Comparison of ENCODE assay signal across 12 mouse cellular contexts in the genomic region with DNA sequence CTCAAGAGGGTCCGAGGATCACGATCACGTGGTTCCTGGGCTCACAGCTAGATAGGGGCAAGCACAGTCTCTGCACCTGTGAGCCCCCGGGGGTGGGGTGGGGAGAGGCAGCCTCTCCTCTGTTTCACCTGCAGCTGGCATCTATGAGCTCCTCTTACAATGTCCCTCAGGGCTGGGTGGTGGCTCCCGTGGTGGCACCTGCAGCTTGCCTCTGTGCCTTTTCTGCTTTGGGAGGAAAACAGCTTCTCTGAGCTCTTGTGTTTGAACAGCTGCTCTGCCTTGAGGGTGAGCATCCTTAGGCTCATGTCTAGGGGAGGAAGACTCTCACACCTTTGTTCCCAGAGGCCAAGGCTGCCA. TPM values are rescaled to one million over a fixed set of nuclear protein-coding genes. Genes with fewer than 3 reads are reported as not detected.
DNase-seq lines count a peak whose midpoint lies in the region; ATAC-seq and TF ChIP-seq lines count a peak whose summit lies in the region.
"Had no signal": no experiment of that assay in that cellular context is flagged by ENCODE, and none has a peak within 500 bp of the region (broad histone marks: within the 10 kb centered on the region; RNA-seq: fewer than 3 reads in every experiment).

No protein-coding gene starts in this region.

- peaks cover 8% of the 10 kb centered on the region; the same call in 1 of the 2 replicates for H3K9me3 ChIP-seq in forebrain, embryonic 10.5 days
- H3K9me3 ChIP-seq in forebrain, embryonic 16.5 days (ENCODE audit: control insufficient read depth, low read length) = no peaks in the 10 kb centered on the region
- no peaks in the 10 kb centered on the region for H3K9me3 ChIP-seq in stomach, embryonic 15.5 days
- H3K9me3 ChIP-seq: liver, embryonic 13.5 days; midbrain, embryonic 13.5 days had no signal

- peaks cover 57% of the 10 kb centered on the region for H3K4me1 ChIP-seq in forebrain, embryonic 10.5 days
- H3K4me1 ChIP-seq in forebrain, embryonic 16.5 days (replicated peaks; ENCODE audit: control insufficient read depth, insufficient read depth, low read length) = 0 out of 2 replicates have a peak, but pooled peaks cover 6% of the 10 kb centered on the region
- H3K4me1 ChIP-seq in cortical plate, adult 2 months (ENCODE audit: control insufficient read depth, insufficient read depth, low read length) = peaks cover 8% of the 10 kb centered on the region
- peaks cover 40% of the 10 kb centered on the region for H3K4me1 ChIP-seq in stomach, embryonic 15.5 days

- no peak overlapping the region for H3K4me2 ChIP-seq in forebrain, embryonic 16.5 days (ENCODE audit: low read length)
- H3K4me2 ChIP-seq in stomach, embryonic 15.5 days = peak overlapping the region; percentile 40
- H3K4me2 ChIP-seq: liver, embryonic 13.5 days; midbrain, embryonic 13.5 days had no signal

- H3K27ac ChIP-seq in forebrain, embryonic 10.5 days = peak overlapping the region; percentile 21; the same call in 1 of the 2 replicates
- no peak overlapping the region for H3K27ac ChIP-seq in forebrain, embryonic 16.5 days (ENCODE audit: low read length)
- H3K27ac ChIP-seq in layer of hippocampus, adult 2 months = peak overlapping the region; percentile 88
- peak overlapping the region; percentile 87 for H3K27ac ChIP-seq in cortical plate, adult 2 months (ENCODE audit: insufficient read depth, low read length)
- peak overlapping the region; percentile 89 for H3K27ac ChIP-seq in stomach, embryonic 15.5 days
- H3K27ac ChIP-seq: liver, embryonic 13.5 days; midbrain, embryonic 13.5 days had no signal

- no peak overlapping the region for H3K4me3 ChIP-seq in forebrain, embryonic 10.5 days
- H3K4me3 ChIP-seq in forebrain, embryonic 16.5 days (replicated peaks; ENCODE audit: low read length) = no peak overlapping the region
- H3K4me3 ChIP-seq in layer of hippocampus, adult 2 months = no peak overlapping the region
- H3K4me3 ChIP-seq in cortical plate, adult 2 months (ENCODE audit: insufficient read depth, low read length) = no peak overlapping the region
- peak overlapping the region; percentile 18 for H3K4me3 ChIP-seq in stomach, embryonic 15.5 days (replicated peaks)
- H3K4me3 ChIP-seq: liver, embryonic 13.5 days; midbrain, embryonic 13.5 days had no signal

- H3K9ac ChIP-seq in forebrain, embryonic 16.5 days (replicated peaks; ENCODE audit: low read depth, low read length) = no peak overlapping the region
- H3K9ac ChIP-seq in stomach, embryonic 15.5 days = no peak overlapping the region
- H3K9ac ChIP-seq: liver, embryonic 13.5 days had no signal

- TF ChIP-seq POLR2A in cortical plate, adult 2 months (IDR thresholded peaks at IDR 0.05; ENCODE audit: extremely low read depth, insufficient read depth, low read length) = no peak

- H3K27me3 ChIP-seq in forebrain, embryonic 10.5 days (ENCODE audit: poor library complexity, severe bottlenecking) = peaks cover 57% of the 10 kb centered on the region
- no peaks in the 10 kb centered on the region for H3K27me3 ChIP-seq in forebrain, embryonic 16.5 days (replicated peaks; ENCODE audit: control insufficient read depth, insufficient read depth, low read length)
- H3K27me3 ChIP-seq in stomach, embryonic 15.5 days (replicated peaks) = no peaks in the 10 kb centered on the region
- H3K27me3 ChIP-seq: Patski had no signal

- peaks cover 22% of the 10 kb centered on the region for H3K36me3 ChIP-seq in forebrain, embryonic 10.5 days (replicated peaks)
- no peaks in the 10 kb centered on the region for H3K36me3 ChIP-seq in forebrain, embryonic 16.5 days (ENCODE audit: control insufficient read depth, insufficient read depth)
- peaks cover 14% of the 10 kb centered on the region for H3K36me3 ChIP-seq in stomach, embryonic 15.5 days

- no peak for ATAC-seq in forebrain, embryonic 16.5 days
- ATAC-seq in stomach, embryonic 15.5 days (ENCODE audit: insufficient read depth, low FRiP score, low read depth) = peak; percentile 5; the same call in 1 of the 2 replicates
- ATAC-seq: midbrain, embryonic 13.5 days; Patski had no signal

- TF ChIP-seq CTCF in layer of hippocampus, adult 2 months (conservative IDR thresholded peaks at IDR 0.05) = no peak
- no peak for TF ChIP-seq CTCF in cortical plate, adult 2 months (IDR thresholded peaks at IDR 0.05; ENCODE audit: extremely low read depth, insufficient read depth, low read length)

- no peak for DNase-seq in forebrain, embryonic 10.5 days (ENCODE audit: extremely low spot score, low spot score)
- no peak for DNase-seq in layer of hippocampus, adult 2 months (ENCODE audit: low spot score in 2 of 2)
- no peak for DNase-seq in layer of hippocampus, adult 8-10 months (ENCODE audit: low spot score in 2 of 2)
- no peak for DNase-seq in layer of hippocampus, postnatal 10 days (ENCODE audit: low spot score in 2 of 2)
- DNase-seq in adrenal gland, postnatal 10 days = no peak
- DNase-seq: liver, embryonic 13.5 days; spleen, adult 18-20 months had no signal

- WGBS in forebrain, embryonic 10.5 days = 47% methylated on average over 5 of the region's 5 CpGs
- WGBS in forebrain, embryonic 16.5 days = 46% methylated on average over 5 of the region's 5 CpGs
- WGBS in stomach, embryonic 15.5 days = 30% methylated on average over 5 of the region's 5 CpGs

RNA-seq across cellular contexts. Expression of a gene that starts 11.3 kb away (rescaled TPM):
- polyA plus RNA-seq in forebrain, embryonic 10.5 days (2016; fragmentation: Nextera tagmentation; extraction: Ambion mirVana) = 2.6 and 4.1 TPM in 2 replicates
- polyA plus RNA-seq in forebrain, embryonic 16.5 days (2015; fragmentation: Nextera tagmentation; extraction: Ambion mirVana) = 1.3 and 1.8 TPM in 2 replicates
- 10 to 100 TPM; 79.5 to 82.7 TPM for total RNA-seq in layer of hippocampus, adult 2 months (2021)
- total RNA-seq in layer of hippocampus, adult 8-10 months (2022) = 10 to 100 TPM; 57.6 to 64.4 (median 61.9) TPM
- polyA plus RNA-seq in cortical plate, adult 2 months (2012; rRNA removed) = 39.7 and 41.0 TPM in 2 replicates
- polyA plus RNA-seq in stomach, embryonic 15.5 days (2015; fragmentation: Nextera tagmentation; extraction: Ambion mirVana) = 6.0 and 7.3 TPM in 2 replicates
- total RNA-seq in layer of hippocampus, postnatal 10 days (2021) = 10 to 100 TPM; 33.3 to 35.3 TPM
- 10 to 100 TPM; 16.4 to 24.0 TPM for total RNA-seq in adrenal gland, postnatal 10 days (2021)

RNA-seq across cellular contexts. Expression of a gene that starts 18.7 kb away (rescaled TPM):
- polyA plus RNA-seq in forebrain, embryonic 10.5 days (2016; fragmentation: Nextera tagmentation; extraction: Ambion mirVana) = 3.7 and 5.2 TPM in 2 replicates
- polyA plus RNA-seq in forebrain, embryonic 16.5 days (2015; fragmentation: Nextera tagmentation; extraction: Ambion mirVana) = 4.5 TPM in 2 replicates
- total RNA-seq in layer of hippocampus, adult 2 months (2021) = 10 to 100 TPM; 39.8 to 54.8 TPM
- 10 to 100 TPM; 50.3 to 89.6 (median 71.5) TPM for total RNA-seq in layer of hippocampus, adult 8-10 months (2022)
- polyA plus RNA-seq in cortical plate, adult 2 months (2012; rRNA removed) = 76.6 and 103 TPM in 2 replicates
- polyA plus RNA-seq in stomach, embryonic 15.5 days (2015; fragmentation: Nextera tagmentation; extraction: Ambion mirVana) = 10.6 and 11.2 TPM in 2 replicates
- 10 to 100 TPM; 28.4 to 33.9 TPM for total RNA-seq in layer of hippocampus, postnatal 10 days (2021)
- total RNA-seq in adrenal gland, postnatal 10 days (2021) = 100 to 1,000 TPM in 1 of 2 experiments, 10 to 100 TPM in 1; 95.8 to 589 TPM

RNA-seq across cellular contexts. Expression of a gene that starts 48.8 kb away (rescaled TPM):
- polyA plus RNA-seq in forebrain, embryonic 10.5 days (2016; fragmentation: Nextera tagmentation; extraction: Ambion mirVana) = 77.2 and 77.8 TPM in 2 replicates
- polyA plus RNA-seq in forebrain, embryonic 16.5 days (2015; fragmentation: Nextera tagmentation; extraction: Ambion mirVana) = 87.4 and 92.4 TPM in 2 replicates
- 10 to 100 TPM; 50.6 to 53.3 TPM for total RNA-seq in layer of hippocampus, adult 2 months (2021)
- 10 to 100 TPM; 43.4 to 48.1 (median 46.1) TPM for total RNA-seq in layer of hippocampus, adult 8-10 months (2022)
- 55.3 and 56.0 TPM in 2 replicates for polyA plus RNA-seq in cortical plate, adult 2 months (2012; rRNA removed)
- 66.0 and 66.4 TPM in 2 replicates for polyA plus RNA-seq in stomach, embryonic 15.5 days (2015; fragmentation: Nextera tagmentation; extraction: Ambion mirVana)
- 10 to 100 TPM; 41.1 to 43.3 TPM for total RNA-seq in layer of hippocampus, postnatal 10 days (2021)
- 100 to 1,000 TPM in 1 of 2 experiments, 10 to 100 TPM in 1; 36.6 to 103 TPM for total RNA-seq in adrenal gland, postnatal 10 days (2021)

RNA-seq across cellular contexts. Expression of a gene that starts 57.7 kb away (rescaled TPM):
- 0.07 and 0.27 TPM in 2 replicates for polyA plus RNA-seq in forebrain, embryonic 10.5 days (2016; fragmentation: Nextera tagmentation; extraction: Ambion mirVana)
- polyA plus RNA-seq in forebrain, embryonic 16.5 days (2015; fragmentation: Nextera tagmentation; extraction: Ambion mirVana) = 0.29 and 0.30 TPM in 2 replicates
- total RNA-seq in layer of hippocampus, adult 2 months (2021) = under 1 TPM in 1 of 2 experiments, not detected in 1; 0.54 TPM
- under 1 TPM in 3 of 4 experiments, not detected in 1; 0.26 to 0.55 (median 0.54) TPM for total RNA-seq in layer of hippocampus, adult 8-10 months (2022)
- 0.13 and 0.23 TPM in 2 replicates for polyA plus RNA-seq in cortical plate, adult 2 months (2012; rRNA removed)
- 9.5 and 11.6 TPM in 2 replicates for polyA plus RNA-seq in stomach, embryonic 15.5 days (2015; fragmentation: Nextera tagmentation; extraction: Ambion mirVana)
- total RNA-seq in layer of hippocampus, postnatal 10 days (2021) = not detected
- 1 to 10 TPM; 1.0 to 2.4 TPM for total RNA-seq in adrenal gland, postnatal 10 days (2021)
- polyA plus RNA-seq: Patski had no signal
